Mouse (Mus musculus): ENCODE data around the gene Ahnak.

DNA sequence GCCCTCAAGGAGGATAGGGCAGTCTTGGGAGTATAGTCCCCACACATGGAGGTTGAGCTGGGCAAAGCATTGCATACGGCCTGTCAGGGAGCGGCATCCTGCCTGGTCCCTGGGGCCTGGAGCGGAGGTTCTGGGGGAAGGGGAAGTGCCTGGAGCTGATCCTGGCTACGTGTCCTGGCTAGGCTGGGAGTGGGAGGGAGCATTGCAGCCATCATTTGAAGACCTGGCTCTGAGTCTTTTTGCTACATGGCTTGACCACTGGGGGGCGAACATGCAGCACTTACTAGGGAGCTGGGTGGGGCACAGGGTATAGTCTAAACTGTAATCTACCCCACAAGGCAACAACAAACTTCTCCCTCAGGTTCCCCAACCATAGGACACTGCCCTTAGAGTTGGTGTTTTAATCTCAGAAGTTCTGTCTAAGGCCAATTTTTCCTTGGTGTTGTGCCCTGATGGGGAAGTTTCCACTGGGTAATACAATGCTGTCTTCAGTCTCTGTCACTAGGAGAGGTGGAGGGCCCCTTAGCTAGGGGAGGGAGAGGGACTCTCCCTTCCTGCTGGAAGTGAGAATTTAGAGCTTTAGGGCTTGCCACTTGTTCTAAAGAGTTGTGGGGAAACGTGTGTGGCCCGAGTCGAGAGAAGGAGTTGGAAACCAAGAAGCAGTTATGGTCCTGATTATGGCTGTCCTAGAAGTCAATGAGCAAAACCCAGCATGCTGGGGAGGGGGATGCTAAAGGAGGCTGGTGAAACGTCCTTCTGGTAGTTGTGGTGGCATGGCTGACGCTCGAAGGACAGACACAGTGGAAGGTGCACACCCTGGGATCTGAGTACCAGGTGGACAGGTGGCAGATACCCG, 3.9 kb downstream of the Ahnak start:
- TF ChIP-seq CTCF (IDR thresholded peaks at IDR 0.05; ENCODE audit: low read depth, low read length) (peak; percentile 86), POLR2A (IDR thresholded peaks at IDR 0.05; ENCODE audit: extremely low read depth, insufficient read depth, low read length) (no peak)
